Mouse (Mus musculus) heart, embryonic 11.5 days (tissue): ENCODE measurements around the gene Olfr1109. TPM values are rescaled to one million over a fixed set of nuclear protein-coding genes. Genes with fewer than 3 reads are reported as not detected.

Experiments used
- ATAC-seq: fragments of 200-750 bp; cut with Nextera tagmentation; replicated peaks from 2 replicates; pipeline ENCODE4 v1.8.0; 2017; ENCODE audit warnings: moderate library complexity; ENCODE audit not compliant: insufficient number of reproducible peaks, low FRiP score, low TSS enrichment
- H3K27ac ChIP-seq: fragments of 300-500 bp; sonication (generic); 2 replicates; pipeline ENCODE4 v1.5.1; 2014; ENCODE audit warnings: mild to moderate bottlenecking, low read depth, low read length
- H3K27me3 ChIP-seq: fragments of 300-500 bp; sonication (generic); 2 replicates; pipeline ENCODE4 v1.6.1; 2014; ENCODE audit warnings: mild to moderate bottlenecking, low read length, mixed read lengths; ENCODE audit not compliant: control insufficient read depth, insufficient read depth
- H3K36me3 ChIP-seq: fragments of 300-500 bp; sonication (generic); 2 replicates; pipeline ENCODE4 v1.6.1; 2014; ENCODE audit warnings: mild to moderate bottlenecking, low read length, moderate library complexity, mixed read lengths; ENCODE audit not compliant: control insufficient read depth, insufficient read depth
- H3K4me1 ChIP-seq: fragments of 300-500 bp; sonication (generic); 2 replicates; pipeline ENCODE4 v1.6.1; 2014; ENCODE audit warnings: low read length; ENCODE audit not compliant: control insufficient read depth, insufficient read depth
- H3K4me2 ChIP-seq: fragments of 300-500 bp; sonication (generic); 2 replicates; pipeline ENCODE4 v1.6.1; 2014; ENCODE audit warnings: mild to moderate bottlenecking, moderate library complexity
- H3K4me3 ChIP-seq: fragments of 300-500 bp; sonication (generic); 2 replicates; pipeline ENCODE4 v1.5.1; 2014; ENCODE audit warnings: low read depth, low read length
- H3K9ac ChIP-seq: fragments of 300-500 bp; sonication (generic); 2 replicates; pipeline ENCODE4 v1.6.1; 2014; ENCODE audit warnings: mild to moderate bottlenecking, low read depth, low read length, moderate library complexity
- H3K9me3 ChIP-seq: fragments of 300-500 bp; sonication (generic); replicated peaks from 2 replicates; pipeline ENCODE4 v1.6.1; 2016; ENCODE audit warnings: low read length; ENCODE audit not compliant: control insufficient read depth
- WGBS: fragments of 180-500 bp; shearing (Covaris S2); extraction: QIAGEN DNeasy Blood & Tissue Kit; methylation state at CpG from one replicate; pipeline ENCODE4 v1.1.7; 2014; ENCODE audit not compliant: insufficient replicate concordance; 5-methylcytosine and 5-hydroxymethylcytosine counted together
- polyA plus RNA-seq: library from polyadenylated mRNA; unstranded; fragments of >200 nt; fragmentation: Nextera tagmentation; extraction: Ambion mirVana; gene quantifications from 2 replicates; pipeline ENCODE4 v1.2.1, GENCODE M21; 2014

The Olfr1109 gene
- polyA plus RNA-seq, result not detected in 2 replicates

GRCm38 (mm10) chr2:87095908-87096307 lies at the start of gene Olfr1109:
Gene Olfr1109, minus strand, starts transcription at chr2:87096008.
- WGBS, result 68% methylated on average over 1 of the region's 1 CpGs
- H3K4me1 ChIP-seq, result no peaks in the 10 kb centered on the region
- no peaks in the 10 kb centered on the region for H3K9me3 ChIP-seq
- no peak within 1 kb of the TSS for H3K9ac ChIP-seq
- no peaks in the 10 kb centered on the region for H3K27me3 ChIP-seq
- H3K4me2 ChIP-seq, result no peak within 1 kb of the TSS
- H3K36me3 ChIP-seq, result no peaks in the 10 kb centered on the region
- H3K27ac ChIP-seq, result no peak within 1 kb of the TSS
- ATAC-seq, result no peak
- no peak within 1 kb of the TSS for H3K4me3 ChIP-seq

GRCm38 (mm10) chr2:87140200-87140599 lies 44.4 kb upstream of the Olfr1109 start, which contains the start of gene Olfr1110:
Gene Olfr1110, minus strand, starts transcription at chr2:87140300.
- H3K4me3 ChIP-seq, result no peak within 1 kb of the TSS
- H3K27ac ChIP-seq, result no peak within 1 kb of the TSS
- no peaks in the 10 kb centered on the region for H3K36me3 ChIP-seq
- H3K4me2 ChIP-seq, result no peak within 1 kb of the TSS
- no peak within 1 kb of the TSS for H3K9ac ChIP-seq
- WGBS, result 67% methylated on average over 1 of the region's 1 CpGs
- no peaks in the 10 kb centered on the region for H3K4me1 ChIP-seq
- no peak for ATAC-seq
- no peaks in the 10 kb centered on the region for H3K27me3 ChIP-seq
- no peaks in the 10 kb centered on the region for H3K9me3 ChIP-seq

- H3K9ac ChIP-seq, result no peak within 1 kb of the TSS
- no peak within 1 kb of the TSS for H3K4me3 ChIP-seq
- no peaks in the 10 kb centered on the region for H3K27me3 ChIP-seq
- no peaks in the 10 kb centered on the region for H3K36me3 ChIP-seq
- no peak for ATAC-seq
- H3K4me2 ChIP-seq, result no peak within 1 kb of the TSS
- no peaks in the 10 kb centered on the region for H3K9me3 ChIP-seq
- H3K4me1 ChIP-seq, result no peaks in the 10 kb centered on the region
- H3K27ac ChIP-seq, result no peak within 1 kb of the TSS
Observed at GRCm38 (mm10) chr2:87114467-87114866, 18.7 kb upstream of the Olfr1109 start, which contains the start of gene Olfr259. Gene Olfr259, minus strand, starts transcription at chr2:87114567.

GRCm38 (mm10) chr2:87075717-87076116 lies 20.1 kb downstream of the Olfr1109 start, which contains the start of gene Olfr1107:
Gene Olfr1107, minus strand, starts transcription at chr2:87075817.
- 77% methylated on average over 1 of the region's 1 CpGs for WGBS

GRCm38 (mm10) chr2:87052173-87052572 lies 43.6 kb downstream of the Olfr1109 start, which contains the start of gene Olfr1106:
Gene Olfr1106, minus strand, starts transcription at chr2:87052273.
- H3K4me1 ChIP-seq, result no peaks in the 10 kb centered on the region
- no peaks in the 10 kb centered on the region for H3K9me3 ChIP-seq
- no peak within 1 kb of the TSS for H3K9ac ChIP-seq
- H3K27ac ChIP-seq, result no peak within 1 kb of the TSS
- 67% methylated on average over 1 of the region's 1 CpGs for WGBS
- H3K4me2 ChIP-seq, result no peak within 1 kb of the TSS
- H3K4me3 ChIP-seq, result no peak within 1 kb of the TSS
- no peaks in the 10 kb centered on the region for H3K27me3 ChIP-seq
- no peaks in the 10 kb centered on the region for H3K36me3 ChIP-seq
- no peak for ATAC-seq

More at GRCm38 (mm10) chr2:87075717-87076116, 20.1 kb downstream of the Olfr1109 start, which contains the start of gene Olfr1107:
- Histone ChIP-seq H3K4me2 (no peak within 1 kb of the TSS), H3K27ac (no peak within 1 kb of the TSS), H3K4me1 (no peaks in the 10 kb centered on the region), H3K4me3 (no peak within 1 kb of the TSS), H3K27me3 (no peaks in the 10 kb centered on the region), H3K9me3 (no peaks in the 10 kb centered on the region), H3K36me3 (no peaks in the 10 kb centered on the region), H3K9ac (no peak within 1 kb of the TSS)
- no peak for ATAC-seq

Other genes with a start within 250 kb of the Olfr1109 start
- gene Olfr1095, start 244.3 kb downstream of the Olfr1109 start, polyA plus RNA-seq, result not detected in 2 replicates
- not detected in 2 replicates for gene Gm13723, start 221.2 kb downstream of the Olfr1109 start, polyA plus RNA-seq
- not detected in 2 replicates for gene Olfr1097, start 203.8 kb downstream of the Olfr1109 start, polyA plus RNA-seq
- gene Olfr1098, start 171.5 kb downstream of the Olfr1109 start, polyA plus RNA-seq, result not detected in 2 replicates
- not detected in 2 replicates for gene Olfr1099, start 135.3 kb downstream of the Olfr1109 start, polyA plus RNA-seq
- gene Olfr1100, start 116.1 kb downstream of the Olfr1109 start, polyA plus RNA-seq, result not detected in 2 replicates
- not detected in 2 replicates for gene Olfr1101, start 104.8 kb downstream of the Olfr1109 start, polyA plus RNA-seq
- not detected in 2 replicates for gene Olfr1102, start 97.6 kb downstream of the Olfr1109 start, polyA plus RNA-seq
- not detected in 2 replicates for gene Olfr1104, start 68.9 kb downstream of the Olfr1109 start, polyA plus RNA-seq
- not detected in 2 replicates for gene Olfr1105, start 59.5 kb downstream of the Olfr1109 start, polyA plus RNA-seq
- not detected in 2 replicates for gene Olfr1106, start 43.7 kb downstream of the Olfr1109 start, polyA plus RNA-seq
- not detected in 2 replicates for gene Olfr1107, start 20.2 kb downstream of the Olfr1109 start, polyA plus RNA-seq
- not detected in 2 replicates for gene Olfr259, start 18.6 kb upstream of the Olfr1109 start, polyA plus RNA-seq
- gene Olfr1110, start 44.3 kb upstream of the Olfr1109 start, polyA plus RNA-seq, result not detected in 2 replicates
- gene Olfr1111, start 56.6 kb upstream of the Olfr1109 start, polyA plus RNA-seq, result not detected in 2 replicates
- not detected in 2 replicates for gene Olfr1112, start 91.8 kb upstream of the Olfr1109 start, polyA plus RNA-seq
- gene Olfr1113, start 113.0 kb upstream of the Olfr1109 start, polyA plus RNA-seq, result not detected in 2 replicates
- gene Olfr1115, start 152.0 kb upstream of the Olfr1109 start, polyA plus RNA-seq, result not detected in 2 replicates
- not detected in 2 replicates for gene Olfr1116, start 171.5 kb upstream of the Olfr1109 start, polyA plus RNA-seq
- gene Olfr1118, start 211.6 kb upstream of the Olfr1109 start, polyA plus RNA-seq, result not detected in 2 replicates